Comparison of ENCODE assay signal across 10 mouse cellular contexts in the genomic region with DNA sequence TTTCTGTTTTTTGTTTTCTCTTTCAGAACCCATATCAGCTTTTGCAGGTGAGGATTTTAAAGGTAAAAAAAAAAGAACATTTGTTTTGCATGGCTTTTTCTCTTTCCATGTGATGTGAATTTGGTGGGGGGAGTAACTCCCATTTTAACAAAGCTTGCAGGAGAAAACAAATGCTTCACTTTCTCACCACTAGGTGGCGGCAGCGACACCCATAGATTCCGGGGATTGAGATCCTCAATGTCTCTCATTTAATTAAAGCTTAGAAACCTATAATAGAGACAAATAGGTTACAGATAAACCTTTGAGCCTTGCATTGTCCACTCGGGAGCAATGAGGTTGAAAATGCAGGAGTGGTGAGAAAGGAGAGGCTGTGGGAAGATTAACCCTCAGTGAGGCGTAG.
DNase-seq lines count a peak whose midpoint lies in the region; TF ChIP-seq lines count a peak whose summit lies in the region.
"Had no signal": no experiment of that assay in that cellular context is flagged by ENCODE, and none has a peak within 500 bp of the region (broad histone marks: within the 10 kb centered on the region; RNA-seq: fewer than 3 reads in every experiment).

No protein-coding gene starts in this region.

- TF ChIP-seq CTCF in layer of hippocampus, adult 2 months (conservative IDR thresholded peaks at IDR 0.05), result peak; percentile 94

- intact Hi-C loops in heart, postnatal 25 days (cut with DNase I), result loop anchor here (2.0 kb wide), 3 partner anchors 63 to 179 kb away; no protein-coding TSS in a partner anchor

- DNase-seq in heart, adult 18-20 months, result peak; percentile 51 to 86
- no peak for DNase-seq in heart, postnatal 25 days (ENCODE audit: low spot score)
- peak; percentile 20 for DNase-seq in 416B (ENCODE audit: low read depth)
- DNase-seq in adipocyte (ENCODE audit: low spot score), result peak; percentile 72
- peak; percentile 78 for DNase-seq in embryo, embryonic 11 days
- peak in 1 of 2 experiments; percentile 82 for DNase-seq in layer of hippocampus, adult 2 months (ENCODE audit: low spot score in 2 of 2)
- peak; percentile 57 for DNase-seq in lung, postnatal 25 days (ENCODE audit: low spot score)
- DNase-seq in thymus, postnatal 0 days (ENCODE audit: low spot score), result peak; percentile 53

- H3K4me3 ChIP-seq in layer of hippocampus, adult 2 months, result no peak overlapping the region
- H3K4me3 ChIP-seq: heart, embryonic 15.5 days; myocyte had no signal

- H3K27ac ChIP-seq in layer of hippocampus, adult 2 months, result peak overlapping the region; percentile 89
- H3K27ac ChIP-seq: heart, embryonic 15.5 days had no signal
